Mouse (Mus musculus): ENCODE data around the gene Nfyc. TPM values are rescaled to one million over a fixed set of nuclear protein-coding genes. Genes with fewer than 3 reads are reported as not detected.

The Nfyc gene
- total and polyA plus RNA-seq, 2 experiments from 2014 or later = 60.5 to 87.8 TPM

- Histone ChIP-seq H3K4me2 (ENCODE audit: low read depth, low read length, poor library complexity, severe bottlenecking) (no peak overlapping the region), H3K4me3 (ENCODE audit: low read depth, low read length) (no peak overlapping the region), H3K4me1 (ENCODE audit: insufficient read depth, low read length) (no peaks in the 10 kb centered on the region), H3K9me3 (ENCODE audit: low read length) (no peaks in the 10 kb centered on the region), H3K9ac (replicated peaks; ENCODE audit: low read length, poor library complexity, severe bottlenecking) (no peak overlapping the region), H3K36me3 (ENCODE audit: insufficient read depth, low read length) (no peaks in the 10 kb centered on the region), H3K27me3 (ENCODE audit: insufficient read depth, low read length) (no peaks in the 10 kb centered on the region), H3K27ac (ENCODE audit: low read depth, low read length) (no peak overlapping the region)
- WGBS = 93% methylated on average over 4 of the region's 5 CpGs
- DNase-seq (ENCODE audit: low spot score) (no peak), ATAC-seq (ENCODE audit: low FRiP score) (no peak)
- TF ChIP-seq CTCF (IDR thresholded peaks at IDR 0.05) = no peak
Measured at GRCm38 (mm10) chr4:120797985-120798725, 33.2 kb downstream of the Nfyc start.

- DNase-seq (ENCODE audit: low spot score) (no peak), ATAC-seq (ENCODE audit: low FRiP score) (no peak)
- no peaks in the 10 kb centered on the region for H3K9me3 ChIP-seq (ENCODE audit: low read length)
- 89% methylated on average over 2 of the region's 2 CpGs for WGBS
- no peak overlapping the region for H3K9ac ChIP-seq (replicated peaks; ENCODE audit: low read length, poor library complexity, severe bottlenecking)
- H3K27me3 ChIP-seq (ENCODE audit: insufficient read depth, low read length) = no peaks in the 10 kb centered on the region
- no peaks in the 10 kb centered on the region for H3K4me1 ChIP-seq (ENCODE audit: insufficient read depth, low read length)
- no peak overlapping the region for H3K27ac ChIP-seq (ENCODE audit: low read depth, low read length)
- H3K4me3 ChIP-seq (ENCODE audit: low read depth, low read length) = no peak overlapping the region
- TF ChIP-seq CTCF (IDR thresholded peaks at IDR 0.05) = no peak
- H3K4me2 ChIP-seq (ENCODE audit: low read depth, low read length, poor library complexity, severe bottlenecking) = no peak overlapping the region
- H3K36me3 ChIP-seq (ENCODE audit: insufficient read depth, low read length) = no peaks in the 10 kb centered on the region
Measured at GRCm38 (mm10) chr4:120796687-120797086, 34.7 kb downstream of the Nfyc start.

GRCm38 (mm10) chr4:120795646-120796045 is 35.7 kb downstream of the Nfyc start:
- no peaks in the 10 kb centered on the region for H3K9me3 ChIP-seq (ENCODE audit: low read length)
- H3K27ac ChIP-seq (ENCODE audit: low read depth, low read length) = no peak overlapping the region
- TF ChIP-seq CTCF (IDR thresholded peaks at IDR 0.05) = no peak
- H3K4me1 ChIP-seq (ENCODE audit: insufficient read depth, low read length) = no peaks in the 10 kb centered on the region
- no peak overlapping the region for H3K4me2 ChIP-seq (ENCODE audit: low read depth, low read length, poor library complexity, severe bottlenecking)
- DNase-seq (ENCODE audit: low spot score) = no peak
- no peak for ATAC-seq (ENCODE audit: low FRiP score)
- H3K36me3 ChIP-seq (ENCODE audit: insufficient read depth, low read length) = no peaks in the 10 kb centered on the region; the same call in 1 of the 2 replicates
- WGBS = 92% methylated on average over 1 of the region's 1 CpGs
- no peaks in the 10 kb centered on the region for H3K27me3 ChIP-seq (ENCODE audit: insufficient read depth, low read length)
- H3K9ac ChIP-seq (replicated peaks; ENCODE audit: low read length, poor library complexity, severe bottlenecking) = no peak overlapping the region
- no peak overlapping the region for H3K4me3 ChIP-seq (ENCODE audit: low read depth, low read length)

GRCm38 (mm10) chr4:120792918-120793317 is 38.5 kb downstream of the Nfyc start:
- H3K4me2 ChIP-seq (ENCODE audit: low read depth, low read length, poor library complexity, severe bottlenecking) = no peak overlapping the region
- no peak for TF ChIP-seq CTCF (IDR thresholded peaks at IDR 0.05)
- ATAC-seq (ENCODE audit: low FRiP score) (no peak), DNase-seq (ENCODE audit: low spot score) (no peak)
- WGBS = 91% methylated on average over 2 of the region's 2 CpGs
- H3K4me1 ChIP-seq (ENCODE audit: insufficient read depth, low read length) = no peaks in the 10 kb centered on the region
- H3K9ac ChIP-seq (replicated peaks; ENCODE audit: low read length, poor library complexity, severe bottlenecking) = no peak overlapping the region
- peaks cover 10% of the 10 kb centered on the region; the same call in 1 of the 2 replicates for H3K36me3 ChIP-seq (ENCODE audit: insufficient read depth, low read length)
- H3K27ac ChIP-seq (ENCODE audit: low read depth, low read length) = no peak overlapping the region
- no peaks in the 10 kb centered on the region for H3K9me3 ChIP-seq (ENCODE audit: low read length)
- no peaks in the 10 kb centered on the region for H3K27me3 ChIP-seq (ENCODE audit: insufficient read depth, low read length)
- no peak overlapping the region for H3K4me3 ChIP-seq (ENCODE audit: low read depth, low read length)

- Histone ChIP-seq H3K4me3 (ENCODE audit: low read depth, low read length) (no peak overlapping the region), H3K27me3 (ENCODE audit: insufficient read depth, low read length) (no peaks in the 10 kb centered on the region), H3K4me1 (ENCODE audit: insufficient read depth, low read length) (no peaks in the 10 kb centered on the region), H3K9ac (replicated peaks; ENCODE audit: low read length, poor library complexity, severe bottlenecking) (no peak overlapping the region), H3K4me2 (ENCODE audit: low read depth, low read length, poor library complexity, severe bottlenecking) (no peak overlapping the region), H3K27ac (ENCODE audit: low read depth, low read length) (no peak overlapping the region), H3K36me3 (ENCODE audit: insufficient read depth, low read length) (peaks cover 17% of the 10 kb centered on the region), H3K9me3 (ENCODE audit: low read length) (no peaks in the 10 kb centered on the region)
- 97% methylated on average over 4 of the region's 4 CpGs for WGBS
- ATAC-seq (ENCODE audit: low FRiP score) (no peak), DNase-seq (ENCODE audit: low spot score) (no peak)
- TF ChIP-seq CTCF (IDR thresholded peaks at IDR 0.05) = no peak
Measured at GRCm38 (mm10) chr4:120790027-120790426, 41.3 kb downstream of the Nfyc start.

- Histone ChIP-seq H3K27ac (ENCODE audit: low read depth, low read length) (no peak overlapping the region), H3K36me3 (ENCODE audit: insufficient read depth, low read length) (peaks cover 25% of the 10 kb centered on the region), H3K4me2 (ENCODE audit: low read depth, low read length, poor library complexity, severe bottlenecking) (no peak overlapping the region), H3K4me1 (ENCODE audit: insufficient read depth, low read length) (no peaks in the 10 kb centered on the region), H3K9ac (replicated peaks; ENCODE audit: low read length, poor library complexity, severe bottlenecking) (no peak overlapping the region), H3K9me3 (ENCODE audit: low read length) (no peaks in the 10 kb centered on the region), H3K4me3 (ENCODE audit: low read depth, low read length) (no peak overlapping the region), H3K27me3 (ENCODE audit: insufficient read depth, low read length) (peaks cover 5% of the 10 kb centered on the region; the same call in 1 of the 2 replicates)
- no peak for TF ChIP-seq CTCF (IDR thresholded peaks at IDR 0.05)
- DNase-seq (ENCODE audit: low spot score) (no peak), ATAC-seq (ENCODE audit: low FRiP score) (no peak)
- 32% methylated on average over 5 of the region's 5 CpGs for WGBS
Measured at GRCm38 (mm10) chr4:120755801-120756200, 75.6 kb downstream of the Nfyc start.

Data from midbrain, postnatal 0 days (tissue).